Mouse (Mus musculus) olfactory bulb, adult 2 months (tissue): ENCODE measurements around the gene Gpt2.

Experiments used
- CTCF ChIP-seq: fragments of 200-500 bp; IDR thresholded peaks from 2 replicates; pipeline ENCODE4 v1.5.1; 2012; ENCODE audit warnings: low read depth, mild to moderate bottlenecking, low read length, moderate library complexity; ENCODE audit not compliant: insufficient read depth
- POLR2A ChIP-seq: fragments of 200-500 bp; IDR thresholded peaks from 2 replicates; pipeline ENCODE4 v1.6.1; 2012; ENCODE audit warnings: mild to moderate bottlenecking, low read depth, low read length, moderate library complexity; ENCODE audit not compliant: insufficient read depth

GRCm38 (mm10) chr8:85492940-85493931 lies 860 bp downstream of the Gpt2 start:
- no peak for TF ChIP-seq CTCF
- TF ChIP-seq POLR2A: no peak
